In the genomic region with DNA sequence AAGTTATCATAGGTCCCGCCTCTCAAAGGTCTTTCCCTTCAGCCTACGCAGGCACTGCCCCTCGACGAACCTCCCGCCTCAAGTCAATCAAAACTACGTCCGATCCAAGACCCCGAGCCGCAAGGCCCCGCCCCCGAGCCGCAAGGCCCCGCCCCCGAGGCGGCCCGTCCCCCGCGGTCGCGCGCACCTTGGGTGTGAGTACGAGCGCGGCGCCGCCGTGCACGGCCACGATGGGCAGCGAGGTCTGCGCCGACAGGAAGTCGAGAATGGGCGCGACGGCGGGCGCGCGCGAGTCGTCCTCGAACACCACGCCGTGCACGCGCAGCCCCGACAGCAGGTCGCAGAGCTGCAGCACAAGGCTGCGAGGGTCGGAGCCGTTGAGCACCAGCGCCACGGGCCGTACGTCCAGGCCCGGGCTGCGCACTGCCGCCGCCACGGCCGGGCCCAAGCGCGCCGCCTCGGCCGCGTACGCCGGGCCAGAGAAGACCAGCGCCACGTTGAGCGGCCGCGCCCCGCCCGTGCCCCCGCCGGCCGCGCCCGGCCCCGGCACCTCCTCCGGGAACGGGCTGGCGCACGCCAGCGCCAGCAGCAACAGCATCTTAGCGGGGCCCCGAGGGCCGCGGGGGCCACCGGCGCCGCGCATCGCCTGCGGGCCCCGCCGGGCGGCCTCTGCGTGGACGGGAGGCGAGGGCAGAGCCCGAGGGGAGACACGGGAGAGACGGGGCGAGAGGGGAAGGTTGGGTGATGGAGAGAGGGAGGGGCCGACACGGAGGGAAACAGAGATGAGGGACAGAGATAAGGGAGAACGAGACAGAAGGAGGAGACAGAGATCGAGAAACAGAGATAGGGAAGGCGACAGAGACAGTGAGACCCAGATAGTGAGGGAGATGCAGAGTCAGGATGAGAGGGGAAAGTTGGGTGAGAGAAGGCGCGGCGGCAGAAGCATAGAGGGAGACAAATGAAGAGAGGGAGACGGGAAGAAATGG, we compare ENCODE assay signal across 8 mouse cellular contexts. TPM values are rescaled to one million over a fixed set of nuclear protein-coding genes. Genes with fewer than 3 reads are reported as not detected.
DNase-seq lines count a peak whose midpoint lies in the region; ATAC-seq and TF ChIP-seq lines count a peak whose summit lies in the region.

No protein-coding gene starts in this region.

- H3K9me3 ChIP-seq in MEL (replicated peaks; ENCODE audit: insufficient read depth, low read length) = no peaks in the 10 kb centered on the region
- H3K9me3 ChIP-seq in hindbrain, embryonic 10.5 days = no peaks in the 10 kb centered on the region
- no peaks in the 10 kb centered on the region for H3K9me3 ChIP-seq in lung, embryonic 15.5 days

- no peak for TF ChIP-seq EP300 in MEL (IDR thresholded peaks at IDR 0.05; ENCODE audit: low read depth in 1 of 2, low read length in 2 of 2)

- peaks cover 5 to 19% of the 10 kb centered on the region in 2 experiments; a peak in 3 of 4 replicates for H3K4me1 ChIP-seq in MEL (ENCODE audit: control insufficient read depth in 1 of 2, insufficient read depth in 2 of 2, low read length in 2 of 2)
- peaks cover 57% of the 10 kb centered on the region for H3K4me1 ChIP-seq in hindbrain, embryonic 10.5 days (replicated peaks)
- peaks cover 41% of the 10 kb centered on the region for H3K4me1 ChIP-seq in lung, embryonic 15.5 days
- peaks cover 36% of the 10 kb centered on the region for H3K4me1 ChIP-seq in olfactory bulb, adult 2 months (ENCODE audit: control insufficient read depth, insufficient read depth, low read length)

- peak; percentile 42 for ATAC-seq in frontal cortex, adult (ENCODE audit: low TSS enrichment)
- peak; percentile 80 for ATAC-seq in lung, embryonic 15.5 days (ENCODE audit: borderline replicate concordance, extremely low read depth, low FRiP score, low TSS enrichment)

- TF ChIP-seq CTCF in MEL (IDR thresholded peaks at IDR 0.05 in 2 of 3, conservative IDR thresholded peaks at IDR 0.05 in 1 of 3; ENCODE audit: control insufficient read depth in 1 of 3, insufficient read depth in 1 of 3, low read depth in 2 of 3, low read length in 3 of 3, poor library complexity in 1 of 3, severe bottlenecking in 1 of 3) = no peak
- TF ChIP-seq CTCF in olfactory bulb, adult 2 months (IDR thresholded peaks at IDR 0.05; ENCODE audit: insufficient read depth, low read depth, low read length) = no peak

- H3K4me2 ChIP-seq in lung, embryonic 15.5 days = peak overlapping the region; percentile 86

- H3K4me3 ChIP-seq in MEL (ENCODE audit: control insufficient read depth in 1 of 2, insufficient read depth in 1 of 2, low read depth in 2 of 2, low read length in 2 of 2) = peak overlapping the region; percentile 73 to 79
- H3K4me3 ChIP-seq in hindbrain, embryonic 10.5 days = peak overlapping the region; percentile 72
- peak overlapping the region; percentile 78 for H3K4me3 ChIP-seq in lung, embryonic 15.5 days
- peak overlapping the region; percentile 64 for H3K4me3 ChIP-seq in olfactory bulb, adult 2 months (ENCODE audit: insufficient read depth, low read depth, low read length)

- peaks cover 2% of the 10 kb centered on the region; the same call in 1 of the 2 replicates for H3K79me2 ChIP-seq in MEL (ENCODE audit: control insufficient read depth, insufficient read depth, low read length, poor library complexity)

- peak; percentile 66 to 70; a peak in 2 of 4 replicates for TF ChIP-seq POLR2A in MEL (IDR thresholded peaks at IDR 0.05; ENCODE audit: control insufficient read depth in 1 of 2, insufficient read depth in 1 of 2, low read depth in 1 of 2, low read length in 2 of 2, poor library complexity in 1 of 2)
- peak; percentile 39; the same call in 1 of the 2 replicates for TF ChIP-seq POLR2A in olfactory bulb, adult 2 months (IDR thresholded peaks at IDR 0.05; ENCODE audit: insufficient read depth, low read depth, low read length)

- H3K9ac ChIP-seq in MEL (ENCODE audit: control insufficient read depth, low read depth, low read length, poor library complexity, severe bottlenecking) = peak overlapping the region; percentile 92
- H3K9ac ChIP-seq in lung, embryonic 15.5 days = peak overlapping the region; percentile 84

- peak overlapping the region; percentile 45 for H3K27ac ChIP-seq in MEL (ENCODE audit: control insufficient read depth, low read depth, low read length)
- H3K27ac ChIP-seq in hindbrain, embryonic 10.5 days = peak overlapping the region; percentile 92
- H3K27ac ChIP-seq in lung, embryonic 15.5 days = peak overlapping the region; percentile 86
- no peak overlapping the region for H3K27ac ChIP-seq in olfactory bulb, adult 2 months (ENCODE audit: insufficient read depth, low read depth, low read length)

- DNase-seq in MEL (ENCODE audit: low read depth, low spot score) = peak; percentile 94
- peak; percentile 68 to 77 for DNase-seq in cerebellum, adult 18-20 months
- peak; percentile 92 for DNase-seq in hindbrain, embryonic 10.5 days (ENCODE audit: low spot score)
- DNase-seq in layer of hippocampus, adult 9-10 months (ENCODE audit: low spot score) = peak; percentile 49
- peak; percentile 77 to 79 for DNase-seq in thymus, adult 18-20 months

- no peak for TF ChIP-seq RAD21 in MEL (IDR thresholded peaks at IDR 0.05; ENCODE audit: low read depth, low read length)

- H3K36me3 ChIP-seq in MEL (ENCODE audit: control insufficient read depth in 1 of 2, insufficient read depth in 2 of 2, low read length in 2 of 2) = peaks cover 0 to 5% of the 10 kb centered on the region in 2 experiments; a peak in 1 of 4 replicates
- no peaks in the 10 kb centered on the region for H3K36me3 ChIP-seq in hindbrain, embryonic 10.5 days
- no peaks in the 10 kb centered on the region for H3K36me3 ChIP-seq in lung, embryonic 15.5 days

- no peaks in the 10 kb centered on the region; a peak in 1 of 4 replicates for H3K27me3 ChIP-seq in MEL (ENCODE audit: control insufficient read depth in 1 of 2, insufficient read depth in 2 of 2, low read length in 2 of 2)
- H3K27me3 ChIP-seq in hindbrain, embryonic 10.5 days (ENCODE audit: insufficient read depth, poor library complexity, severe bottlenecking) = peaks cover 90% of the 10 kb centered on the region
- H3K27me3 ChIP-seq in lung, embryonic 15.5 days = peaks cover 33% of the 10 kb centered on the region

- 1% methylated on average over 117 of the region's 117 CpGs for WGBS in hindbrain, embryonic 10.5 days
- WGBS in lung, embryonic 15.5 days = under 1% methylated on average over 115 of the region's 117 CpGs
- WGBS in olfactory bulb, adult 2 months = 2% methylated on average over 117 of the region's 117 CpGs

TF ChIP-seq in MEL, 35 proteins besides CTCF, POLR2A, EP300 and RAD21 (continues in another document):
- TF ChIP-seq RCOR1 (IDR thresholded peaks at IDR 0.05; ENCODE audit: low read depth, low read length) (no peak), NELFE (IDR thresholded peaks at IDR 0.05; ENCODE audit: low read depth, low read length) (peak; percentile 59), ZNF384 (IDR thresholded peaks at IDR 0.05; ENCODE audit: low read depth, low read length) (no peak), TCF12 (IDR thresholded peaks at IDR 0.05; ENCODE audit: low read depth, low read length) (0 out of 2 replicates have a peak, but pooled peaks have one; percentile 11), MYB (IDR thresholded peaks at IDR 0.05; ENCODE audit: low read depth, low read length) (no peak)

RNA-seq across cellular contexts. Expression of gene Kdelr1, which starts 6.4 kb away (rescaled TPM):
- total RNA-seq in MEL (2012; rRNA removed) = 33.2 and 42.3 TPM in 2 replicates
- 10 to 100 TPM in 1 of 2 experiments, not detected in 1; 60.6 TPM for polyA plus RNA-seq in MEL (2012; ENCODE audit: insufficient read depth in 1 of 2, insufficient read length in 2 of 2, low read depth in 1 of 2, low replicate concordance in 2 of 2, missing spikeins in 1 of 2)
- 37.6 and 67.7 TPM in 2 replicates for polyA plus RNA-seq in hindbrain, embryonic 10.5 days (2016; fragmentation: Nextera tagmentation; extraction: Ambion mirVana)
- polyA plus RNA-seq in lung, embryonic 15.5 days (2015; fragmentation: Nextera tagmentation; extraction: Ambion mirVana) = 64.7 and 67.4 TPM in 2 replicates
- not detected in 2 replicates for polyA plus RNA-seq in olfactory bulb, adult 2 months (2012; ENCODE audit: insufficient read depth, insufficient read length, low replicate concordance, missing spikeins)

RNA-seq across cellular contexts. Expression of gene Grin2d, which starts 12.0 kb away (rescaled TPM):
- total RNA-seq in MEL (2012; rRNA removed) = 0.16 and 0.19 TPM in 2 replicates
- under 1 TPM in 1 of 2 experiments, not detected in 1; 0.57 TPM for polyA plus RNA-seq in MEL (2012; ENCODE audit: insufficient read depth in 1 of 2, insufficient read length in 2 of 2, low read depth in 1 of 2, low replicate concordance in 2 of 2, missing spikeins in 1 of 2)
- 0.19 and 0.33 TPM in 2 replicates for polyA plus RNA-seq in hindbrain, embryonic 10.5 days (2016; fragmentation: Nextera tagmentation; extraction: Ambion mirVana)
- polyA plus RNA-seq in lung, embryonic 15.5 days (2015; fragmentation: Nextera tagmentation; extraction: Ambion mirVana) = 0.50 and 0.57 TPM in 2 replicates
- polyA plus RNA-seq in olfactory bulb, adult 2 months (2012; ENCODE audit: insufficient read depth, insufficient read length, low replicate concordance, missing spikeins) = not detected in 2 replicates

RNA-seq across cellular contexts. Expression of gene Syngr4, which starts 30.3 kb away (rescaled TPM):
- 0.33 and 0.46 TPM in 2 replicates for total RNA-seq in MEL (2012; rRNA removed)
- 1 to 10 TPM in 1 of 2 experiments, not detected in 1; 1.1 TPM for polyA plus RNA-seq in MEL (2012; ENCODE audit: insufficient read depth in 1 of 2, insufficient read length in 2 of 2, low read depth in 1 of 2, low replicate concordance in 2 of 2, missing spikeins in 1 of 2)
- polyA plus RNA-seq in hindbrain, embryonic 10.5 days (2016; fragmentation: Nextera tagmentation; extraction: Ambion mirVana) = 1.1 and 1.3 TPM in 2 replicates
- 1.1 and 1.2 TPM in 2 replicates for polyA plus RNA-seq in lung, embryonic 15.5 days (2015; fragmentation: Nextera tagmentation; extraction: Ambion mirVana)
- not detected in 2 replicates for polyA plus RNA-seq in olfactory bulb, adult 2 months (2012; ENCODE audit: insufficient read depth, insufficient read length, low replicate concordance, missing spikeins)

RNA-seq across cellular contexts. Expression of gene Tmem143, which starts 30.5 kb away (rescaled TPM):
- total RNA-seq in MEL (2012; rRNA removed) = 10.1 and 10.7 TPM in 2 replicates
- 10 to 100 TPM in 1 of 2 experiments, not detected in 1; 20.1 TPM for polyA plus RNA-seq in MEL (2012; ENCODE audit: insufficient read depth in 1 of 2, insufficient read length in 2 of 2, low read depth in 1 of 2, low replicate concordance in 2 of 2, missing spikeins in 1 of 2)
- 4.5 and 4.8 TPM in 2 replicates for polyA plus RNA-seq in hindbrain, embryonic 10.5 days (2016; fragmentation: Nextera tagmentation; extraction: Ambion mirVana)
- polyA plus RNA-seq in lung, embryonic 15.5 days (2015; fragmentation: Nextera tagmentation; extraction: Ambion mirVana) = 5.5 and 5.6 TPM in 2 replicates
- polyA plus RNA-seq in olfactory bulb, adult 2 months (2012; ENCODE audit: insufficient read depth, insufficient read length, low replicate concordance, missing spikeins) = not detected in 2 replicates

RNA-seq across cellular contexts. Expression of gene Grwd1, which starts 35.5 kb away (rescaled TPM):
- total RNA-seq in MEL (2012; rRNA removed) = 132 and 173 TPM in 2 replicates
- polyA plus RNA-seq in MEL (2012; ENCODE audit: insufficient read depth in 1 of 2, insufficient read length in 2 of 2, low read depth in 1 of 2, low replicate concordance in 2 of 2, missing spikeins in 1 of 2) = 100 to 1,000 TPM in 1 of 2 experiments, 10 to 100 TPM in 1; 82.2 to 108 TPM
- polyA plus RNA-seq in hindbrain, embryonic 10.5 days (2016; fragmentation: Nextera tagmentation; extraction: Ambion mirVana) = 85.2 and 110 TPM in 2 replicates
- 67.8 and 73.6 TPM in 2 replicates for polyA plus RNA-seq in lung, embryonic 15.5 days (2015; fragmentation: Nextera tagmentation; extraction: Ambion mirVana)
- not detected in 2 replicates for polyA plus RNA-seq in olfactory bulb, adult 2 months (2012; ENCODE audit: insufficient read depth, insufficient read length, low replicate concordance, missing spikeins)

Comparison
In these comparisons a context has a peak if more than half of its experiments do, and no peak if none do; other contexts are left out.
1. RNA of gene Kdelr1, which starts 6.4 kb away (polyA plus RNA-seq): 60.6 TPM in MEL, 37.6 to 67.7 TPM in hindbrain, embryonic 10.5 days and 64.7 to 67.4 TPM in lung, embryonic 15.5 days; not detected in olfactory bulb, adult 2 months; every median in the first group is over 10 times any median in the second.
2. Peak in every context shown above with its lines, with median percentiles within 50 percentile points of each other: DNase-seq and H3K4me3 ChIP-seq.